8 mouse cellular contexts compared by ENCODE assay signal in the genomic region with DNA sequence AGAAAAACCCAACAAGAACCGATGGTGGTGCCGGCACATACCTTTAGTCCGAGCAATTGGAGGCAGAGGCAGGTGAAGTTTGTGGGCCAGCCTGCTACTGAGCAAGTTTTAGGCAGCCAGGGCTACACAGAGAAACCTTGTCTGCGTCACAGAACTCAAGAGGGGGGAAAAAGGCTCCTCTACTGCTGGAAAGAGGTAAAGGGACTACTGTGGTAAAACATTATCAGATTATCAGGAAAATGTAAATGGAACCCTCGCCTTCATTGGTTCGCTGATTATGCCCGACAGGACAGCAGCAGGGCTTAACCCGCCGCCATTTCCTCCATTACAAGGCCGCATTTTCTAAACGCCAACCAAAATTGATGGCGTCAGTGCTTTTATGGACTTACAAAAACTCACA. TPM values are rescaled to one million over a fixed set of nuclear protein-coding genes. Genes with fewer than 3 reads are reported as not detected.
DNase-seq lines count a peak whose midpoint lies in the region; ATAC-seq and TF ChIP-seq lines count a peak whose summit lies in the region.

No protein-coding gene starts in this region.

- H3K4me2 ChIP-seq in embryonic facial prominence, embryonic 12.5 days (replicated peaks): peak overlapping the region; percentile 35
- peak overlapping the region; percentile 48 for H3K4me2 ChIP-seq in heart, postnatal 0 days (ENCODE audit: low read depth, low read length)
- H3K4me2 ChIP-seq in limb, embryonic 14.5 days (replicated peaks; ENCODE audit: low read depth, low read length, severe bottlenecking): peak overlapping the region; percentile 39; the same call in 1 of the 2 replicates
- peak overlapping the region; percentile 38 for H3K4me2 ChIP-seq in midbrain, embryonic 15.5 days

- DNase-seq in thymus, postnatal 14 days: peak; percentile 18
- DNase-seq in thymus, postnatal 0 days (ENCODE audit: low spot score): no peak
- peak; percentile 5 for DNase-seq in heart, postnatal 0 days (ENCODE audit: low spot score)
- peak; percentile 2 for DNase-seq in limb, embryonic 14.5 days (ENCODE audit: low spot score)
- peak; percentile 8 for DNase-seq in testis, postnatal 14 days (ENCODE audit: low spot score)
- no peak for DNase-seq in frontal cortex, postnatal 14 days (ENCODE audit: low spot score in 2 of 2)

- ATAC-seq in embryonic facial prominence, embryonic 12.5 days (ENCODE audit: insufficient number of reproducible peaks, insufficient read depth, low FRiP score, low TSS enrichment): no peak
- peak; percentile 41 for ATAC-seq in heart, postnatal 0 days (ENCODE audit: insufficient read depth, low read depth)
- ATAC-seq in limb, embryonic 14.5 days (ENCODE audit: low FRiP score, low read depth): no peak
- peak; percentile 69 for ATAC-seq in midbrain, embryonic 15.5 days (replicated peaks)

- no peaks in the 10 kb centered on the region for H3K36me3 ChIP-seq in embryonic facial prominence, embryonic 12.5 days
- H3K36me3 ChIP-seq in heart, postnatal 0 days (replicated peaks; ENCODE audit: control insufficient read depth, insufficient read depth, low read length): no peaks in the 10 kb centered on the region
- H3K36me3 ChIP-seq in limb, embryonic 14.5 days (ENCODE audit: control insufficient read depth, insufficient read depth, low read length): no peaks in the 10 kb centered on the region
- no peaks in the 10 kb centered on the region for H3K36me3 ChIP-seq in midbrain, embryonic 15.5 days (replicated peaks)

- H3K4me3 ChIP-seq in embryonic facial prominence, embryonic 12.5 days: peak overlapping the region; percentile 38
- peak overlapping the region; percentile 50 for H3K4me3 ChIP-seq in heart, postnatal 0 days (ENCODE audit: low read depth, low read length)
- H3K4me3 ChIP-seq in limb, embryonic 14.5 days (replicated peaks; ENCODE audit: low read length): peak overlapping the region; percentile 38
- peak overlapping the region; percentile 42 for H3K4me3 ChIP-seq in midbrain, embryonic 15.5 days

- no peaks in the 10 kb centered on the region for H3K27me3 ChIP-seq in embryonic facial prominence, embryonic 12.5 days
- H3K27me3 ChIP-seq in heart, postnatal 0 days (ENCODE audit: control insufficient read depth, insufficient read depth, low read length): no peaks in the 10 kb centered on the region
- no peaks in the 10 kb centered on the region for H3K27me3 ChIP-seq in limb, embryonic 14.5 days (ENCODE audit: control insufficient read depth, insufficient read depth, low read length)
- no peaks in the 10 kb centered on the region for H3K27me3 ChIP-seq in midbrain, embryonic 15.5 days (replicated peaks)

- TF ChIP-seq EP300 in heart, postnatal 0 days (IDR thresholded peaks at IDR 0.05; ENCODE audit: low read depth): no peak

- 0 out of 2 replicates have a peak overlapping the region, but pooled peaks have one; percentile 67 for H3K27ac ChIP-seq in embryonic facial prominence, embryonic 12.5 days
- peak overlapping the region; percentile 78 for H3K27ac ChIP-seq in heart, postnatal 0 days (ENCODE audit: low read depth)
- H3K27ac ChIP-seq in limb, embryonic 14.5 days (replicated peaks; ENCODE audit: low read depth, low read length): peak overlapping the region; percentile 77
- H3K27ac ChIP-seq in midbrain, embryonic 15.5 days: peak overlapping the region; percentile 55; the same call in 1 of the 2 replicates

- no peaks in the 10 kb centered on the region for H3K4me1 ChIP-seq in embryonic facial prominence, embryonic 12.5 days
- H3K4me1 ChIP-seq in heart, postnatal 0 days (ENCODE audit: control insufficient read depth, insufficient read depth): no peaks in the 10 kb centered on the region
- H3K4me1 ChIP-seq in limb, embryonic 14.5 days (ENCODE audit: control insufficient read depth, insufficient read depth, low read length): no peaks in the 10 kb centered on the region
- no peaks in the 10 kb centered on the region for H3K4me1 ChIP-seq in midbrain, embryonic 15.5 days

- H3K9ac ChIP-seq in embryonic facial prominence, embryonic 12.5 days: peak overlapping the region; percentile 30; the same call in 1 of the 2 replicates
- H3K9ac ChIP-seq in heart, postnatal 0 days (replicated peaks; ENCODE audit: low read depth, low read length): peak overlapping the region; percentile 46
- H3K9ac ChIP-seq in limb, embryonic 14.5 days (ENCODE audit: low read depth, low read length, severe bottlenecking): peak overlapping the region; percentile 48
- peak overlapping the region; percentile 27 for H3K9ac ChIP-seq in midbrain, embryonic 15.5 days

- WGBS in embryonic facial prominence, embryonic 12.5 days: 3% methylated on average over 11 of the region's 12 CpGs
- 1% methylated on average over 11 of the region's 12 CpGs for WGBS in heart, postnatal 0 days
- 6% methylated on average over 5 of the region's 12 CpGs for WGBS in limb, embryonic 14.5 days
- 6% methylated on average over 11 of the region's 12 CpGs for WGBS in midbrain, embryonic 15.5 days

- no peaks in the 10 kb centered on the region for H3K9me3 ChIP-seq in embryonic facial prominence, embryonic 12.5 days
- no peaks in the 10 kb centered on the region for H3K9me3 ChIP-seq in heart, postnatal 0 days (replicated peaks; ENCODE audit: control insufficient read depth, low read length)
- no peaks in the 10 kb centered on the region for H3K9me3 ChIP-seq in limb, embryonic 14.5 days (ENCODE audit: control insufficient read depth, low read length)
- H3K9me3 ChIP-seq in midbrain, embryonic 15.5 days: no peaks in the 10 kb centered on the region

- no peak for TF ChIP-seq CTCF in heart, postnatal 0 days (IDR thresholded peaks at IDR 0.05; ENCODE audit: low read depth)

- no peak for TF ChIP-seq POLR2A in limb, embryonic 14.5 days (IDR thresholded peaks at IDR 0.05; ENCODE audit: borderline replicate concordance, extremely low read depth, insufficient read depth, insufficient read length)

RNA-seq across cellular contexts. Expression of gene Ddx3y, which starts 0.7 kb away (rescaled TPM):
- polyA plus RNA-seq in thymus, postnatal 0 days (2015; fragmentation: Nextera tagmentation; extraction: Ambion mirVana): not detected in 2 replicates
- polyA plus RNA-seq in embryonic facial prominence, embryonic 12.5 days (2016; fragmentation: Nextera tagmentation; extraction: Ambion mirVana): 23.4 and 32.6 TPM in 2 replicates
- 15.8 and 16.8 TPM in 2 replicates for total RNA-seq in heart, postnatal 0 days (2014; rRNA removed; ENCODE audit: low replicate concordance)
- not detected in 2 replicates for polyA plus RNA-seq in heart, postnatal 0 days (2015; fragmentation: Nextera tagmentation; extraction: Ambion mirVana)
- polyA plus RNA-seq in limb, embryonic 14.5 days (2012; rRNA removed): 2.8 and 20.5 TPM in 2 replicates
- polyA plus RNA-seq in limb, embryonic 14.5 days (2014; fragmentation: Nextera tagmentation; extraction: Ambion mirVana): 38.2 TPM in 1 of 2 replicates, not detected in the other
- polyA plus RNA-seq in midbrain, embryonic 15.5 days (2015; fragmentation: Nextera tagmentation; extraction: Ambion mirVana): 13.8 and 14.1 TPM in 2 replicates

RNA-seq across cellular contexts. Expression of gene Uty, which starts 40.2 kb away (rescaled TPM):
- not detected in 2 replicates for polyA plus RNA-seq in thymus, postnatal 0 days (2015; fragmentation: Nextera tagmentation; extraction: Ambion mirVana)
- polyA plus RNA-seq in embryonic facial prominence, embryonic 12.5 days (2016; fragmentation: Nextera tagmentation; extraction: Ambion mirVana): 17.9 and 21.1 TPM in 2 replicates
- 11.4 and 17.1 TPM in 2 replicates for total RNA-seq in heart, postnatal 0 days (2014; rRNA removed; ENCODE audit: low replicate concordance)
- not detected in 2 replicates for polyA plus RNA-seq in heart, postnatal 0 days (2015; fragmentation: Nextera tagmentation; extraction: Ambion mirVana)
- 1.7 and 11.5 TPM in 2 replicates for polyA plus RNA-seq in limb, embryonic 14.5 days (2012; rRNA removed)
- polyA plus RNA-seq in limb, embryonic 14.5 days (2014; fragmentation: Nextera tagmentation; extraction: Ambion mirVana): 18.5 TPM in 1 of 2 replicates, not detected in the other
- 6.7 and 7.1 TPM in 2 replicates for polyA plus RNA-seq in midbrain, embryonic 15.5 days (2015; fragmentation: Nextera tagmentation; extraction: Ambion mirVana)

Comparison
In these comparisons a context has a peak if more than half of its experiments do, and no peak if none do; other contexts are left out.
1. DNase-seq: peak in thymus, postnatal 14 days (single experiment), heart, postnatal 0 days (single experiment), limb, embryonic 14.5 days (single experiment) and testis, postnatal 14 days (single experiment); none in thymus, postnatal 0 days (single experiment) and frontal cortex, postnatal 14 days (0 of 2).
2. ATAC-seq: peak in heart, postnatal 0 days (single experiment) and midbrain, embryonic 15.5 days (single experiment); none in embryonic facial prominence, embryonic 12.5 days (single experiment) and limb, embryonic 14.5 days (single experiment).
3. Peak in every context shown above with its lines, with median percentiles within 50 percentile points of each other: H3K27ac ChIP-seq, H3K4me2 ChIP-seq, H3K4me3 ChIP-seq and H3K9ac ChIP-seq.